Mouse (Mus musculus) gastrocnemius, adult 2 months (tissue): ENCODE measurements at regions not wholly inside any gene's neighbourhood (a gene's known extent, or its start where the extent isn't known, plus 50 kb on each side); places are given as distances from the start of the nearest gene placed in this dataset.

Source experiments
- DNase-seq: peaks from one replicate; pipeline ENCODE4 v3.0.0; 2022
- H3K27ac ChIP-seq: fragments of 200-600 bp; 2 replicates; pipeline ENCODE4 v1.8.1; 2022; ENCODE audit warnings: mild to moderate bottlenecking
- H3K4me3 ChIP-seq: fragments of 200-600 bp; 2 replicates; pipeline ENCODE4 v1.8.1; 2022; ENCODE audit warnings: mild to moderate bottlenecking, moderate library complexity
- CTCF ChIP-seq: fragments of 200-600 bp; IDR thresholded peaks from 2 replicates; pipeline ENCODE4 v1.8.1; 2022; ENCODE audit warnings: antibody characterized with exemption, mild to moderate bottlenecking, moderate library complexity
- intact Hi-C: fragments of 180-260 bp; cut with DNase I; formaldehyde crosslinking; loops from one replicate; pipeline ENCODE4 v1.15.1; 2025

GRCm38 (mm10) chr19:24622776-24623175 is 51.0 kb upstream of the Tmem252 start:
- intact Hi-C loops: loop anchor here (2.0 to 5.0 kb wide), 2 partner anchors 248 to 265 kb away; no protein-coding TSS in a partner anchor
- TF ChIP-seq CTCF: no peak
- no peak for DNase-seq

DNA sequence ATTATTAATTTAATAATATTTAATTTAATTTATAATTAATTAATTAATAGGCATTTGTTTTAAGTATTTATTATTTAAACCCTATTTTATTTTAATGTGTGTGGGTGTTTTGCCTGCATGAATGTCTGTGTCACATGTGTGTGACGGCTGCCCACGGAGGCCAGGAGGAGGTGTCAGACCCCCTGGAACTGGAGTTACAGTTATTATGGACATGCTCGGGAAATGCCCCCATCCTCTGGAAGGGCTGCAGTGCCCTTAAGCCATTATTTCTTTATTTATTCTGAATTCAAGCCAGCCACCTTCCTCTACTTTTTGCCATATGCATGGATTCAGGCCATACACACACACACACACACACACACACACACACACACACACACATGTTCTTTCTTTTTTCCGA is 51.5 kb upstream of the Tmem252 start:
- Histone ChIP-seq H3K4me3 (no peak overlapping the region), H3K27ac (no peak overlapping the region)
- TF ChIP-seq CTCF: no peak
- DNase-seq: no peak
- intact Hi-C loops: loop anchor here (2.0 to 5.0 kb wide), 2 partner anchors 248 to 265 kb away; no protein-coding TSS in a partner anchor

More at GRCm38 (mm10) chr19:24622776-24623175, 51.0 kb upstream of the Tmem252 start:
- no peak overlapping the region for H3K27ac ChIP-seq
- H3K4me3 ChIP-seq: no peak overlapping the region

- Histone ChIP-seq H3K27ac (no peak overlapping the region), H3K4me3 (no peak overlapping the region)
- peak; percentile 92 for TF ChIP-seq CTCF
- peak; percentile 74 for DNase-seq
- intact Hi-C loops: loop anchor here (2.0 to 5.0 kb wide), 2 partner anchors 249 to 266 kb away; no protein-coding TSS in a partner anchor
These were observed 52.1 kb upstream of the Tmem252 start for GRCm38 (mm10) chr19:24621610-24622220.

GRCm38 (mm10) chr19:24615762-24616310 is 58.0 kb upstream of the Tmem252 start:
- intact Hi-C loops: no loop called here
- no peak for DNase-seq
- TF ChIP-seq CTCF: no peak

GRCm38 (mm10) chr19:24607884-24608283 is 52.2 kb upstream of the Pip5k1b start:
- intact Hi-C loops: no loop called here
- no peak for TF ChIP-seq CTCF
- no peak for DNase-seq
- Histone ChIP-seq H3K27ac (no peak overlapping the region), H3K4me3 (no peak overlapping the region)

More at GRCm38 (mm10) chr19:24615762-24616310, 58.0 kb upstream of the Tmem252 start:
- no peak overlapping the region for H3K27ac ChIP-seq
- no peak overlapping the region for H3K4me3 ChIP-seq

DNA sequence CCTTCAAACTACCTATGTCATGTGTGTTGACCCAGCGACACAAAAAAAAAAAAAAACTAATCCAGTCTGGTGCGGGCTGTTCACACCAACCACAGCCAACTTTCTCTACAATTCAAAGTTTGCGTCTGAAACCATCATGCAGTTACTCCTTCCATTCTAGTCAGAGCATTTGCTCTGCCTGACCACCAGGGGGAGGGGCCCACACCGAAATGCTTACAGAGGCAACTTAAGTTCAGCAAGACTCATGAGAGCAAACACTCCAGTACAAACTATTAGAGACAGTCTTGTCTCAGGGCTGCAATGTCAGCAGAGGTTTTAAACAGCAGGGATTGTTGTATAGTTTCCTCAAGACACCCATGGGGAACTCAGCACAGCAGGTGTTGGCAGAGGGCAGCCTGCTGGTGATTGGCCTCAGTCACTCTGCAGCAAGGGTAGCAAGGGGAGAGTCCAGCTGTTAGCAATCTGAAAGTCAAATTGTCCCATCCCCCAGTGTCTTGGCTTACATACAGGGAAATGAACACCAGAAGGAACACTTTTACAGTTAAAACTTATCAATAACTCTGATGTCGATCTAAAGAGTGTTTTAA is 50.8 kb upstream of the Pip5k1b start:
- peak; percentile 43 for TF ChIP-seq CTCF
- intact Hi-C loops: no loop called here
- no peak overlapping the region for H3K27ac ChIP-seq
- H3K4me3 ChIP-seq: no peak overlapping the region
- DNase-seq: no peak
